ENCODE assay signal across 8 mouse cellular contexts in genomic region chr13:23542999-23543607, GRCm38 (mm10). TPM values are rescaled to one million over a fixed set of nuclear protein-coding genes. Genes with fewer than 3 reads are reported as not detected.
DNase-seq lines count a peak whose midpoint lies in the region; ATAC-seq and TF ChIP-seq lines count a peak whose summit lies in the region.
"Not testable (repeated sequence)": the region's sequence is repeated elsewhere in the genome, so short reads cannot be mapped to it uniquely, and the experiment has no call there.

TSS of gene Hist1h2bh (minus strand) at chr13:23543392.

- H3K9ac ChIP-seq in forebrain, postnatal 0 days = peak within 1 kb of the TSS; percentile 66
- H3K9ac ChIP-seq in lung, embryonic 15.5 days = peak within 1 kb of the TSS; percentile 58
- H3K9ac ChIP-seq in neural tube, embryonic 15.5 days (replicated peaks) = peak within 1 kb of the TSS; percentile 49

- peak; percentile 81 for DNase-seq in MN1 (ENCODE audit: low spot score)
- DNase-seq in cerebellum, adult 9-10 months = peak; percentile 77
- peak; percentile 89 for DNase-seq in forebrain, postnatal 0 days
- peak; percentile 73 to 87 for DNase-seq in layer of hippocampus, adult 8-10 months (ENCODE audit: low spot score in 2 of 2)
- peak; percentile 71 for DNase-seq in thymus, adult 2 months

- not testable (repeated sequence) for H3K4me1 ChIP-seq in forebrain, postnatal 0 days (ENCODE audit: insufficient read depth); lung, embryonic 15.5 days; neural tube, embryonic 15.5 days; thymus, adult 2 months (replicated peaks; ENCODE audit: control insufficient read depth, insufficient read depth, low read length)

- peak; percentile 66; the same call in 1 of the 2 replicates for TF ChIP-seq POLR2A in thymus, adult 2 months (IDR thresholded peaks at IDR 0.05; ENCODE audit: control insufficient read depth, extremely low read depth, insufficient read depth, low read length, poor library complexity)

- not testable (repeated sequence) for H3K9me3 ChIP-seq in forebrain, postnatal 0 days (ENCODE audit: low read length); lung, embryonic 15.5 days; neural tube, embryonic 15.5 days (replicated peaks)

- WGBS in forebrain, postnatal 0 days = 2% methylated on average over 29 of the region's 42 CpGs
- WGBS in lung, embryonic 15.5 days = under 1% methylated on average over 36 of the region's 42 CpGs
- 1% methylated on average over 39 of the region's 42 CpGs for WGBS in neural tube, embryonic 15.5 days
- under 1% methylated on average over 42 of the region's 42 CpGs for WGBS in thymus, adult 2 months

- not testable (repeated sequence) for H3K27me3 ChIP-seq in forebrain, postnatal 0 days (ENCODE audit: insufficient read depth, low read length); lung, embryonic 15.5 days; neural tube, embryonic 15.5 days (replicated peaks); thymus, adult 2 months (ENCODE audit: control insufficient read depth, insufficient read depth, low read length)

- TF ChIP-seq CTCF in forebrain, postnatal 0 days (IDR thresholded peaks at IDR 0.05; ENCODE audit: low read depth); thymus, adult 2 months (IDR thresholded peaks at IDR 0.05; ENCODE audit: borderline replicate concordance, control insufficient read depth, extremely low read depth, insufficient read depth, low read length, poor library complexity): not testable (repeated sequence)

- peak; percentile 91 for ATAC-seq in forebrain, postnatal 0 days
- peak; percentile 95 to 97 for ATAC-seq in hematopoietic stem cell, adult 5-6 weeks (replicated peaks in 1 of 2; ENCODE audit: insufficient read depth in 1 of 2, low FRiP score in 2 of 2, low TSS enrichment in 1 of 2, low read depth in 1 of 2, poor library complexity in 2 of 2, severe bottlenecking in 2 of 2)
- peak; percentile 96 for ATAC-seq in lung, embryonic 15.5 days (ENCODE audit: borderline replicate concordance, extremely low read depth, low FRiP score, low TSS enrichment)
- ATAC-seq in neural tube, embryonic 15.5 days (ENCODE audit: low FRiP score) = peak; percentile 90

- H3K27ac ChIP-seq in forebrain, postnatal 0 days (ENCODE audit: low read depth, low read length) = peak within 1 kb of the TSS; percentile 86
- peak within 1 kb of the TSS; percentile 93 for H3K27ac ChIP-seq in lung, embryonic 15.5 days
- H3K27ac ChIP-seq in neural tube, embryonic 15.5 days (replicated peaks) = peak within 1 kb of the TSS; percentile 88
- peak within 1 kb of the TSS; percentile 85 for H3K27ac ChIP-seq in thymus, adult 2 months (ENCODE audit: control insufficient read depth, insufficient read depth, low read length)

- H3K36me3 ChIP-seq in forebrain, postnatal 0 days (ENCODE audit: insufficient read depth); lung, embryonic 15.5 days; neural tube, embryonic 15.5 days; thymus, adult 2 months (ENCODE audit: control insufficient read depth, insufficient read depth, low read length): not testable (repeated sequence)

- H3K4me3 ChIP-seq in forebrain, postnatal 0 days (ENCODE audit: low read depth, low read length) = peak within 1 kb of the TSS; percentile 46
- H3K4me3 ChIP-seq in lung, embryonic 15.5 days = peak within 1 kb of the TSS; percentile 49
- H3K4me3 ChIP-seq in neural tube, embryonic 15.5 days (replicated peaks) = peak within 1 kb of the TSS; percentile 52
- peak within 1 kb of the TSS; percentile 57 for H3K4me3 ChIP-seq in thymus, adult 2 months (ENCODE audit: control insufficient read depth, insufficient read depth, low read length)

- H3K4me2 ChIP-seq in forebrain, postnatal 0 days (ENCODE audit: low read depth) = peak within 1 kb of the TSS; percentile 74
- H3K4me2 ChIP-seq in lung, embryonic 15.5 days = peak within 1 kb of the TSS; percentile 67
- peak within 1 kb of the TSS; percentile 67 for H3K4me2 ChIP-seq in neural tube, embryonic 15.5 days

RNA-seq across cellular contexts. Expression of gene Hist1h2bh, which starts in this region (rescaled TPM):
- total RNA-seq in forebrain, postnatal 0 days (2014; rRNA removed) = 12.5 and 17.0 TPM in 2 replicates
- 0.17 TPM in 1 of 2 replicates, not detected in the other for polyA plus RNA-seq in forebrain, postnatal 0 days (2015; fragmentation: Nextera tagmentation; extraction: Ambion mirVana)
- 47.7 and 59.1 TPM in 2 replicates for total RNA-seq in hematopoietic stem cell, adult 5-6 weeks (2017)
- under 1 TPM; 0.34 to 0.73 (median 0.61) TPM for total RNA-seq in layer of hippocampus, adult 8-10 months (2022)
- polyA plus RNA-seq in lung, embryonic 15.5 days (2015; fragmentation: Nextera tagmentation; extraction: Ambion mirVana) = 1.4 TPM in 2 replicates
- polyA plus RNA-seq in neural tube, embryonic 15.5 days (2015; fragmentation: Nextera tagmentation; extraction: Ambion mirVana) = 0.22 and 0.51 TPM in 2 replicates
- 37.8 and 51.2 TPM in 2 replicates for polyA plus RNA-seq in thymus, adult 2 months (2012; rRNA removed)

Comparison
In these comparisons a context has a peak if more than half of its experiments do, and no peak if none do; other contexts are left out.
1. Peak in every context shown above with its lines: DNase-seq, ATAC-seq, H3K4me3 ChIP-seq and H3K27ac ChIP-seq.
2. RNA of gene Hist1h2bh (polyA plus RNA-seq): 37.8 to 51.2 TPM in thymus, adult 2 months; 1.4 TPM in lung, embryonic 15.5 days, 0.22 to 0.51 TPM in neural tube, embryonic 15.5 days and 0.17 TPM in forebrain, postnatal 0 days; every median in the first group is over 10 times any median in the second.
3. Peak in DNase-seq in layer of hippocampus, adult 8-10 months; RNA of the gene not detected or under 1 TPM.
4. Peak in ATAC-seq, H3K4me3 ChIP-seq, H3K27ac ChIP-seq, H3K9ac ChIP-seq and H3K4me2 ChIP-seq in neural tube, embryonic 15.5 days; RNA of the gene not detected or under 1 TPM.